Mouse (Mus musculus) naive thymus-derived CD4-positive, alpha-beta T cell, adult 5 months (primary cell): ENCODE data around the gene Lin28b. TPM values are rescaled to one million over a fixed set of nuclear protein-coding genes. Genes with fewer than 3 reads are reported as not detected.

Experiments used
- polyA plus RNA-seq: library from polyadenylated mRNA; unstranded; fragments of 100-300 nt; shearing (Covaris generic); gene quantifications from one replicate; pipeline ENCODE4 v1.2.1, GENCODE M21; 2017

Gene Lin28b
- 0.06 TPM for polyA plus RNA-seq

GRCm38 (mm10) chr10:45485761-45486602 lies at the start of gene Lin28b:
Gene Lin28b (minus strand): TSS chr10:45486395.

GRCm38 (mm10) chr10:45335434-45336422 lies 150.5 kb downstream of the Lin28b start, which contains the start of gene Bves:
Gene Bves (plus strand): TSS chr10:45335772.

Other genes starting within 250 kb of the Lin28b start
- not detected for gene Bves, start 150.6 kb downstream of the Lin28b start, polyA plus RNA-seq
- gene Hace1, start 91.4 kb upstream of the Lin28b start, polyA plus RNA-seq, result 36.5 TPM